Mouse (Mus musculus): ENCODE measurements at regions not wholly inside any gene's neighbourhood (a gene's known extent, or its start where the extent isn't known, plus 50 kb on each side); places are given as distances from the start of the nearest gene placed in this dataset.

DNA sequence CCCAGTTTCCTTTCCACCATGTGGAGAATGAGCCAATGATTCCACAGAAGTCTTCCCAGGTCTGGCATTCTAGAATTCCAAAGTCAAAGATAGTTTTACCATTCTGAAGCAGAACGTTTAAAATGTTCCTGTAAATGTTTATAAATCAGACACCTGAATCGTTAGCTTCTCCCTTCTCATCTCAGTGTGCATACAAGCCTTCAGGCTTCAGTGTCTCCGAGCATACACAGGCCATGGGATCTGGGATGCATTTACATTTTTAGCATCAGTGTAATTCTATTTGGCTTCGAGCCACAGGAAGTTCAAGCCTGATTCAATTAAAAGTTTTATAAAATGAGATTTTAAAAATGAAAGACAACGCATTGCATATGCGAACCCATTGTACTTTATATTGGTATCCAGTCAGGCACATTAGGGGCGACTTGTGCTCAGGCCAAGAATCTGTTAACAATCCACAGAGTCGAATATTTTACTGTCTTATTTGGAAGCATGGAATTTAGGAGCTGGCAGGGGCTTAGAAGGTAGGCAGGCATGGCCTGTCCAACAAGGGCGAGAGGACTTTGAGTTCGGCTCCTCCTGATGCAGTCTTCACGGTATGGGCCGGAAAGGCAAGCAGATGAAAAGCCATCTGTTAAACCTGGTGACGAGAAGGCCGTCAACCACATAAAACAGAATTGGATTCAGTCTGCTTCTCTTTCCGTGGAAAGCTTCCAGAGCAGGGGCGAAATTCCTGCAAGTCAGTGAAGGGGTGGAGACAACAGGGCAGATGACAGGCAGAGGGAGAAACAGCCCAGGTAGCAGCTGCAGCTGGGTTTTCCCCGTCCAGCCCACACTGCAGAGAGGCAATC lies 63.7 kb upstream of the Sipa1l1 start:
- intact Hi-C loops (cut with DNase I): no loop called here
- no peak for DNase-seq

DNA sequence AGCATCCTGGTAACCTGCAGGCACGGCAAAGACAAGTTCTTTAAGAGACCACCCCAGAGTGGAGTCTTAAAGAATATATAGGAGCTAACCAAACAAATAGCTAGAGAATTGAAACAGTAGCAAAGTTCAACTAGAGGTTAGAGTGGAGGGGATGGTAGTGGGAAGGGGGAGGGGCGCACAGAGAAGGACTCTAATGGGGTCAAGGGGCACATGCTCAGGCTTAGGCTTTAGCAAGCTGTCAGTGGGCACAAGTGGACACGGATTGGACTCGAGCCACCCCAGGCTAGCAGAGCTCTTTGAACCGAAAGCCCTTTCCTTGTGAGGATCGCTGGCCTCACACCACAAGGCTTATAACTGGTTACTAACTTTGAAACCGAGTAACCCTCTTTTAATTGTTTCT lies 53.4 kb upstream of the Sipa1l1 start:
- no peak for DNase-seq
- intact Hi-C loops (cut with DNase I): no loop called here
